Mouse (Mus musculus) MEL-GATA-1-ER (cell line): ENCODE measurements around the gene Parp14.

Experiments used
- DNase-seq: peaks from one replicate; pipeline ENCODE4 v3.0.0-alpha.2; 2012; ENCODE audit warnings: low read depth; ENCODE audit errors: extremely low read depth

Gene Parp14

DNA sequence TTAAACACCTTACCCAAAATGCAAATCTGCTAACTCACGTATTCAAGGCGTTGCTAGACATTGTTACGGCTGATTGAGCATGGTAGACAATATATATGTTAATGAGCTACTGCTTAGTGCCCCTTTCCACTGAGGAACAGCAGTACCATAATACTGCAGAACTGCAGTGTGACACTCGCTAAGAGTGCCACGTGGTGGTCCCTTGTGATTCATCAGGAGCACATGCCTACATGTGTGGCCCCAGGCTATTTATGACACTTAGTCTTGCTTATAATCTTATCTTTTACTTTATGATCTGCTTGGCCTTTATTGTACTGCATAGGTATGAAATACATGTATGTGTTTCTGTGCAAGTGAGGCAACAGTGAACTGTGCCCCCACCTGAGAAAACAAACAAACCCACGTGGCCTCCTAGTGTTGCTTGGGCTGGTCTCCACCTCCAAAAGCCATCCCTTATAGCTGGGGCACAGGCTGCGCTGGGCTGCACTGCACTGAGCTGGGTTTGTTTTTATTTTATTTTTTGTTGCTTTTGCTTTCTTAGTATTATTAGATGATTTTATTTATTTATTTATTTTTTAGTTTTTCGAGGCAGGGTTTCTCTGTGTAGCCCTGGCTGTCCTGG, 83.7 kb downstream of the Parp14 start:
- DNase-seq: no peak

DNA sequence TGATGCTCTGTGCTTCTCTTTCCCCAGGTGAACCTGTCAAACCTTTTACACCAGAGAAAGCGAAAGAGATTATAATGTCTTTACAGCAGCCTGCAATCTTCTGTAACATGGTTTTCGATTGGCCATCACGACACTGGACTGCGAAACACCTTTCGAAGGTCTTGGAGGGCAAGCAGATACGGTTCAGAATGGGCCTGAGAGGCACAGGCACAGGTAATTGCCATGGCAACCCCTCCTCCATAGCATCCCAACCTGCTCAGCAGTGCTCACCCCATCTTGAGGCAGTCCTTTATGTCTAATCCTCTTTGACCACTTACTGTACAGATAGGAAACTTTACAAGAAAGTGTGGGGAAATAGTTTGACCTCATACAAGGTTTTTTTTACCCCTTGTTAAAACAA, 84.2 kb downstream of the Parp14 start:
- DNase-seq: no peak

DNA sequence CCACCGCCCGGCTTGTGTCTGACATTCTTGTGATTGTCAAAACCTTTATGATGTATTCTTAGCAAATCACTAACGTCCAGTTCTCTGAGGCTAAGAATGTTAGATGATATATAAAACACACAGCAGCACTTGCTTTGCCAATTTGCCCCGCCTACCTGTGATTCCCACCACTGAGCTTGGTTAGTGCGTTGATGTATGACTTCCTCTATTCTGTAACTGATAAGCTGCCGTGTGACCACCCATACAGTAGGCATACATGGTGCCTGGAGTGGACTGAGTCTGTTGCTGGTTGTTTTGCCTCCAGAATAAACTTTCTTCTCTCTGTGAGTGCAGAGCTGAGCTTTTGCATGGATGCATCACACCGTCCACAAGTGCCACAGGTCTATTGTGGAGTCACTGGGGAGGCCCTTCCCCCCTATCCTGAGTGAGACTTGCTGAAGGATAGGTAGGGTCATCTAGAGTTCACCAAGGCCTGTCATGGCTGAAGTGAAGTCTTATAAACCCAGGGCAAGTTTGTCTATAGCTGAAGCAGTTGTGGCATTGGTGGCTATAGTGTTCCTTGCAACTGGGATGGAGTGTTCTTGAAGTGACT, 87.1 kb downstream of the Parp14 start:
- DNase-seq: peak; percentile 64

DNA sequence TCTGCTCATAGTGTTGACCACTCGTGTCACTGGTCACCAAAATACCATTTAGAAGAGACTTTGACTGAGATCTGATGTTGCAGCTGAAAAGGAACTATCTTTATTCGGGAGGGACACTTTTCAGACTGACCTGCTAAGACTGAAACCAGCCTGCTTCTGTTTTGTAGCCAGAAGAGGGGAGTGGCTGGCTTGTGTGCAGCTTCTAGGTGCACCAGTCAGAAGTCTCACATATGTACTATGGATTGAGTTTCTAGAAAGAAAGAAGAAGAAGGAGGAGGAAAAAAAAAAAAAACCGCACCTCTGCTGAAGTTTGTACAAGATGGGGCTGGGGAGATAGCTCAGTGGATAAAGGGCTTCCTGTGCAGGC, 88.2 kb downstream of the Parp14 start:
- DNase-seq: no peak
